Mouse (Mus musculus): ENCODE results near the gene Slc22a14. TPM values are rescaled to one million over a fixed set of nuclear protein-coding genes. Genes with fewer than 3 reads are reported as not detected.
A peak's percentile ranks its signal among the peaks of the same experiment; 100 is the strongest.

Gene Slc22a14
- total RNA-seq, 1 experiment: 0.45 TPM

DNA sequence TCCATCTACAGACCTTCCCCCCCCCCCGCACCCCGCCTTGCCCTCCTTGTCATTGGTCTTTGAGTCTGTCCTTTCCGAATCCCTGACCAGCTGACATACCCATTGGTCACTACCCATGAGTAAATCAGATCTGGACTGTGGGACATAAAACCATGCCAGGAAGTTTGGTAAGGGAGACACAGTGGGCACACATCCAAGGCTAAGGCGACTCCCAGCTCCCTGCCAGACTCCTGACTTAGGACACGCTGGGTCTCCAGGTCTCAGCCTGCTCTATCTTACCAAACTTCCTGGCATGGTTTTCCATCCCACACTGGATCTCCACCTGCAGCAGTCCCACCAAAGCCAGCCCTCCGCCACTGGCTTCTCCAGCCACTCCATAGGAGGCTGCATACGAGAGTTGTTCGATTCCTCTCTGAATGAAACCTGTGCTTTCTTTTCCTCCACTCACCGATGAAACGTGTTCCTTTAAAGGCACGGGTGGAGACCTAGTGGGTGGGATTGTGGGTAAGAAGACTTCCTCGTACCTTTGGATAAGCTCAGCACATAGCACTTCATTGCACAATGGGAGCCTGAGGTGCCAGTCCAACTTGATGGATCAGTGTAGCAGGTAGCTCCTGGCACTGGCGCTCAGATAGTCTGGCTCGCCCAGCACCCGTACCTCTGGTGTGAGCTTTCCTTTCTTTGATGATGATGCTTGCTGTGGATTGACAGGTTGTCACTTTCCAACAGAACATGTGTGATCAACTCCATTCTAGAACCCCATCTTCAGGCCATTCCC, 35.0 kb downstream of the Slc22a14 start:
- Histone ChIP-seq H3K9ac (ENCODE audit: insufficient read depth, low read depth, low read length, poor library complexity, severe bottlenecking) (no peak overlapping the region), H3K36me3 (ENCODE audit: control insufficient read depth, insufficient read depth, low read length, poor library complexity, severe bottlenecking) (no peaks in the 10 kb centered on the region), H3K27ac (ENCODE audit: insufficient read depth, low read depth, low read length, poor library complexity, severe bottlenecking) (no peak overlapping the region), H3K4me1 (ENCODE audit: control insufficient read depth in 2 of 2, insufficient read depth in 2 of 2, low read length in 2 of 2, poor library complexity in 1 of 2) (peaks cover 0 to 4% of the 10 kb centered on the region in 2 experiments; a peak in 1 of 4 replicates), H3K9me3 (ENCODE audit: control insufficient read depth, insufficient read depth, low read depth, low read length) (no peaks in the 10 kb centered on the region), H3K4me3 (ENCODE audit: insufficient read depth in 1 of 2, low read depth in 1 of 2, low read length in 2 of 2, poor library complexity in 1 of 2, severe bottlenecking in 1 of 2) (no peak overlapping the region)
- in situ Hi-C loops (cut with MboI; ENCODE audit: low sequenced_read_pairs in 2 of 2, unreplicated experiment in 2 of 2): no loop called here
- no peak for DNase-seq (ENCODE audit: low read depth, low spot score)
- no peak for TF ChIP-seq MAFK (IDR thresholded peaks at IDR 0.05; ENCODE audit: insufficient read depth, low read depth, low read length)
- no peak for TF ChIP-seq ZC3H11A (IDR thresholded peaks at IDR 0.05; ENCODE audit: borderline replicate concordance, low read depth, low read length)
- TF ChIP-seq HCFC1 (IDR thresholded peaks at IDR 0.05; ENCODE audit: borderline replicate concordance, insufficient read depth, low read length): no peak
- no peak for TF ChIP-seq CHD2 (IDR thresholded peaks at IDR 0.05; ENCODE audit: low read depth, low read length)
- TF ChIP-seq ZNF384 (IDR thresholded peaks at IDR 0.05; ENCODE audit: low read depth, low read length): no peak

DNA sequence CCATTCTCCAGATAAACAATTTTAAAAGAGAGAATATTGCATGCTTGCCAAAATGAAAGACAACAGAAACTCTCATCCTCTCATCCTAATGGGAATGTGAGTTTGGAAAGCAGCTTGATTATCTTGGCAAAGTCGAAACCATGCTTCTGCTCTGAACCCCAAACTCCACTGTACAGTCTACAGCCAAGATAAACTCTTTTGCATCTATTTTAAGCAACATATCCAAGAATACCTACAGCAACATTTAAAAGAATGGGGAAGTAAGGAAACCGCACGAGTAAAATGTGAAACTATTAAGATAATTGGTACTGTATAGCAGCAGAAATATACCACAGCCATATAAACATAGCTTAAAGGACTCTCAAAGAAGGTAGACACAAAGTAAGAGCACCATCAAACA, 36.9 kb downstream of the Slc22a14 start:
- H3K4me3 ChIP-seq (ENCODE audit: insufficient read depth in 1 of 2, low read depth in 1 of 2, low read length in 2 of 2, poor library complexity in 1 of 2, severe bottlenecking in 1 of 2): no peak overlapping the region
- in situ Hi-C loops (cut with MboI; ENCODE audit: low sequenced_read_pairs in 2 of 2, unreplicated experiment in 2 of 2): no loop called here
- no peak overlapping the region for H3K9ac ChIP-seq (ENCODE audit: insufficient read depth, low read depth, low read length, poor library complexity, severe bottlenecking)
- 0 out of 4 replicates have a peak, but pooled peaks cover 0 to 2% of the 10 kb centered on the region in 2 experiments for H3K4me1 ChIP-seq (ENCODE audit: control insufficient read depth in 2 of 2, insufficient read depth in 2 of 2, low read length in 2 of 2, poor library complexity in 1 of 2)
- H3K27ac ChIP-seq (ENCODE audit: insufficient read depth, low read depth, low read length, poor library complexity, severe bottlenecking): no peak overlapping the region
- no peaks in the 10 kb centered on the region for H3K36me3 ChIP-seq (ENCODE audit: control insufficient read depth, insufficient read depth, low read length, poor library complexity, severe bottlenecking)
- DNase-seq (ENCODE audit: low read depth, low spot score): no peak
- no peak for TF ChIP-seq MAFK (IDR thresholded peaks at IDR 0.05; ENCODE audit: insufficient read depth, low read depth, low read length)
- TF ChIP-seq ZNF384 (IDR thresholded peaks at IDR 0.05; ENCODE audit: low read depth, low read length): no peak
- TF ChIP-seq ZC3H11A (IDR thresholded peaks at IDR 0.05; ENCODE audit: borderline replicate concordance, low read depth, low read length): no peak
- no peak for TF ChIP-seq CHD2 (IDR thresholded peaks at IDR 0.05; ENCODE audit: low read depth, low read length)
- TF ChIP-seq HCFC1 (IDR thresholded peaks at IDR 0.05; ENCODE audit: borderline replicate concordance, insufficient read depth, low read length): no peak
- H3K9me3 ChIP-seq (ENCODE audit: control insufficient read depth, insufficient read depth, low read depth, low read length): no peaks in the 10 kb centered on the region

DNA sequence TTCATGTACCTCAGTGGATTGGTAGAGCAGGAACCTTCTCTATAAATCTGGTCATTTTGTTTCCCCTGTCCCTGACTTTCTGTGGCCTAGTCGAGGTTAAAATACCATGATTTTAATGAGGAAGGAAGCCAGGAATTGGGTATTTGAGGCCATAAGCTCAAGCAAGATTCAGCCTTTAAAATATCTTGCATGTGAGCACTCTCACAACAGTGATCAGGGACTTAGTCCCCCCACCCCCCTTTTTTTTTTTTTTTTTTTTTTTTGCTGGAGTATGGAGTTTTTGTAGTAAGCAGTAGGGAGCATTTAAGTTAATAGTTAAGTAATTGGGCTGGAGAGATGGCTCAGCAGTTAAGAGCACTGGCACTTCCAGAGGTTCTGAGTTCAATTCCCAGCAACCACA, 41.2 kb downstream of the Slc22a14 start:
- Histone ChIP-seq H3K4me3 (ENCODE audit: insufficient read depth in 1 of 2, low read depth in 1 of 2, low read length in 2 of 2, poor library complexity in 1 of 2, severe bottlenecking in 1 of 2) (no peak overlapping the region), H3K36me3 (ENCODE audit: control insufficient read depth, insufficient read depth, low read length, poor library complexity, severe bottlenecking) (no peaks in the 10 kb centered on the region), H3K9ac (ENCODE audit: insufficient read depth, low read depth, low read length, poor library complexity, severe bottlenecking) (no peak overlapping the region), H3K27ac (ENCODE audit: insufficient read depth, low read depth, low read length, poor library complexity, severe bottlenecking) (no peak overlapping the region; the same call in 1 of the 2 replicates), H3K9me3 (ENCODE audit: control insufficient read depth, insufficient read depth, low read depth, low read length) (no peaks in the 10 kb centered on the region), H3K4me1 (ENCODE audit: control insufficient read depth in 2 of 2, insufficient read depth in 2 of 2, low read length in 2 of 2, poor library complexity in 1 of 2) (peaks cover 4% of the 10 kb centered on the region in 2 experiments; a peak in 1 of 4 replicates)
- no peak for DNase-seq (ENCODE audit: low read depth, low spot score)
- in situ Hi-C loops (cut with MboI; ENCODE audit: low sequenced_read_pairs in 2 of 2, unreplicated experiment in 2 of 2): no loop called here
- no peak for TF ChIP-seq ZC3H11A (IDR thresholded peaks at IDR 0.05; ENCODE audit: borderline replicate concordance, low read depth, low read length)
- TF ChIP-seq ZNF384 (IDR thresholded peaks at IDR 0.05; ENCODE audit: low read depth, low read length): 0 out of 2 replicates have a peak, but pooled peaks have one; percentile 46
- TF ChIP-seq HCFC1 (IDR thresholded peaks at IDR 0.05; ENCODE audit: borderline replicate concordance, insufficient read depth, low read length): no peak
- TF ChIP-seq CHD2 (IDR thresholded peaks at IDR 0.05; ENCODE audit: low read depth, low read length): no peak
- TF ChIP-seq MAFK (IDR thresholded peaks at IDR 0.05; ENCODE audit: insufficient read depth, low read depth, low read length): no peak

DNA sequence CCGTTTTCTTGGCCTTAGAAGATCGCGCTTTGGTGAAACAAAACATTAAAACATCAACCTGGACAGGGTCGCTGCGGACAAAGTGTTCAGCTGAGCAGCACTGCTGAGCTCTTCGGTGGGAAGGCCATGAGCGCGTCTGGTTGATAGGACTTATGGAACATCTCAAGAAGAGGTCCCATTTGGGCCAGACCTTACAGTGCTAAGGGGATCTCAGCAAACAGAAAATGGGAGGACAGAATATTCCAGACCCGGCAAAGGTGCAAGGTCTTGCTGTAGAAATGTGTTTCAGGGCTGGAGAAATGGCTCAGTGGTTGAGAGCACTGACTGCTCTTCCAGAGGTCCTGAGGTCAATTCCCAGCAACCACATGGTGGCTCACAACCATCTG, 42.1 kb downstream of the Slc22a14 start:
- peak overlapping the region; percentile 93 for H3K27ac ChIP-seq (ENCODE audit: insufficient read depth, low read depth, low read length, poor library complexity, severe bottlenecking)
- peak overlapping the region; percentile 65 to 81 for H3K4me3 ChIP-seq (ENCODE audit: insufficient read depth in 1 of 2, low read depth in 1 of 2, low read length in 2 of 2, poor library complexity in 1 of 2, severe bottlenecking in 1 of 2)
- no peaks in the 10 kb centered on the region for H3K36me3 ChIP-seq (ENCODE audit: control insufficient read depth, insufficient read depth, low read length, poor library complexity, severe bottlenecking)
- H3K9me3 ChIP-seq (ENCODE audit: control insufficient read depth, insufficient read depth, low read depth, low read length): no peaks in the 10 kb centered on the region
- DNase-seq (ENCODE audit: low read depth, low spot score): no peak
- in situ Hi-C loops (cut with MboI; ENCODE audit: low sequenced_read_pairs in 2 of 2, unreplicated experiment in 2 of 2): no loop called here
- peak overlapping the region; percentile 69 for H3K9ac ChIP-seq (ENCODE audit: insufficient read depth, low read depth, low read length, poor library complexity, severe bottlenecking)
- TF ChIP-seq ZC3H11A (IDR thresholded peaks at IDR 0.05; ENCODE audit: borderline replicate concordance, low read depth, low read length): no peak
- TF ChIP-seq MAFK (IDR thresholded peaks at IDR 0.05; ENCODE audit: insufficient read depth, low read depth, low read length): no peak
- no peak for TF ChIP-seq ZNF384 (IDR thresholded peaks at IDR 0.05; ENCODE audit: low read depth, low read length)
- no peak for TF ChIP-seq HCFC1 (IDR thresholded peaks at IDR 0.05; ENCODE audit: borderline replicate concordance, insufficient read depth, low read length)
- TF ChIP-seq CHD2 (IDR thresholded peaks at IDR 0.05; ENCODE audit: low read depth, low read length): no peak
- peaks cover 4% of the 10 kb centered on the region in 2 experiments; a peak in 2 of 4 replicates for H3K4me1 ChIP-seq (ENCODE audit: control insufficient read depth in 2 of 2, insufficient read depth in 2 of 2, low read length in 2 of 2, poor library complexity in 1 of 2)
